Mouse (Mus musculus) brain, embryonic 14.5 days (tissue): ENCODE results near the gene Ubtd2.

ENCODE experiments used
- CTCF ChIP-seq: fragments of 200-500 bp; IDR thresholded peaks from 2 replicates; pipeline ENCODE4 v1.5.1; 2012; ENCODE audit warnings: inconsistent platforms, mild to moderate bottlenecking, moderate library complexity, borderline replicate concordance; ENCODE audit not compliant: insufficient read depth, insufficient read length; ENCODE audit errors: extremely low read depth
- POLR2A ChIP-seq: fragments of 200-500 bp; IDR thresholded peaks from 2 replicates; pipeline ENCODE4 v1.6.1; 2012; ENCODE audit warnings: mild to moderate bottlenecking, inconsistent platforms, borderline replicate concordance; ENCODE audit not compliant: poor library complexity, insufficient read depth, insufficient read length, severe bottlenecking; ENCODE audit errors: extremely low read depth

DNA sequence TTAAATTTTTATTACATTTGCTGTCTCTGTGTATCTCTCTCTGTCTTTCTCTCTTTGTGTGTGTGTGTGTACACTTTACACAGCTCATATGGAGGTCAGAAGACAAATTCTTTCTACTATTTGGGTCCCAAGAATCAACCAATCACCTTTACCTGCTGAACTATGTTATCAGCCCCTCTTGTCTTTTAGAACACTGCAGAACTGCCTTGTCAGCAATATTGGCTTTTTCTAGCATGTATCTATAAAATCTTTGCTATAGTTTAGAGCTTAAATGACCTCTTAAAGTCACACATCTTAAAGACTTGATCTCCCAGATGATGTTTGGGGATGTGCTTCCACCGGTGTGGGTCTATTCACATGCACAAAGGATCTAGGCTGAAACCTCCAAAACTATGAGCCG lies 35.9 kb downstream of the Ubtd2 start:
- TF ChIP-seq POLR2A (no peak), CTCF (no peak)
